Mouse (Mus musculus): ENCODE results near the gene Srgn. TPM values are rescaled to one million over a fixed set of nuclear protein-coding genes. Genes with fewer than 3 reads are reported as not detected.

Srgn gene
- polyA plus RNA-seq, 1 experiment, result not detected

DNA sequence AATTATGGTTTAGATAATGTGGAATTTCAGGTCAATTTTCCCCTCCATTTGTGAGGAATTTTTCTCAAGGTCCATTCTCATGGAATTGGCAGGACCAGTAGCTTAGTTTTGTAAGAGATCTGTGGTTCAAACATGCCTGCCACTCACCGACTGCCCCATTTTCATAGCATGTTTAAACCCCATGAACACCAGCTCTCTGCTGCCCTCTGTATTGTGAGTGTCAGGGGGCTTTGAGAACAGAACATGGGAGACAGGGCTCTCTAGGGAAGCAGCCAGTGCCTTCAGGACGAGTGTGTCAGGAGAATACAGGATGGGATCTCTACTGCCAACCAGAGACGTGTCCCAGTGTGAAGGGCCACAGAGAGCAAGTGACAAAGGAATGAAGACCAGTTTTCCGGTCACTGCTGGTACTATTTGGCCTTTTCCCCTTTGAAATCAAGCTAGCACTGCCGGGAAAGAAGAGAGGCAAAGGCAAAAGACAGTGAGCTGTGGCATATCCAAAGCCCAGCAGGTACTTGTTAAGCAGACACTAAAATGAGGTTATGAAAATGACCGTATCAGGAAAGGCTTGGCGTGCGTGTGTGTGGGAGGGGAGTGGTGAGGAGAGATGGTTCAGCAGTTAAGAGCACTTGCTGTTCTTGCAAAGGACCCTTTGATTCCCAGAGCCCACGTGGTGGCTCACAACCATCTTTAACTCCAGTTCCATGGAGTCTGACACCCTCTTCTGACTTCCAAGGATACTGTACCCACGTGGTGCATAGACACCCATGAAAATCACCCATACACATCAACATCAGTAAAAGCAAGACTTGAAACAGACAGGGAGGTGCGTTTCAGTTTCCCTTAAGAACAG, 28.7 kb upstream of the Srgn start:
- Histone ChIP-seq H3ac (ENCODE audit: control insufficient read depth, insufficient read length, low read depth) (no peak overlapping the region), H3K79me2 (ENCODE audit: control insufficient read depth, insufficient read depth) (no peaks in the 10 kb centered on the region), H3K4me3 (ENCODE audit: insufficient read depth, poor library complexity, severe bottlenecking) (no peak overlapping the region), H3K27me3 (ENCODE audit: control insufficient read depth, insufficient read depth, insufficient read length) (no peaks in the 10 kb centered on the region), H3K36me3 (ENCODE audit: control insufficient read depth, insufficient read depth) (peaks cover 17% of the 10 kb centered on the region), H3K79me3 (ENCODE audit: low read depth) (no peaks in the 10 kb centered on the region)
- TF ChIP-seq CTCF (IDR thresholded peaks at IDR 0.05; ENCODE audit: control insufficient read depth, insufficient read depth, insufficient read length) (no peak), MAX (IDR thresholded peaks at IDR 0.05) (no peak), USF1 (IDR thresholded peaks at IDR 0.05; ENCODE audit: low read depth) (no peak), FOSL1 (IDR thresholded peaks at IDR 0.05; ENCODE audit: insufficient read depth, low read length, poor library complexity, severe bottlenecking) (no peak), MYOD1 (IDR thresholded peaks at IDR 0.05; ENCODE audit: control insufficient read depth, insufficient read length, low read depth) (no peak), MYOG (IDR thresholded peaks at IDR 0.05; ENCODE audit: control insufficient read depth, extremely low read depth, insufficient read length) (no peak), CEBPB (IDR thresholded peaks at IDR 0.05; ENCODE audit: low read depth) (no peak)

DNA sequence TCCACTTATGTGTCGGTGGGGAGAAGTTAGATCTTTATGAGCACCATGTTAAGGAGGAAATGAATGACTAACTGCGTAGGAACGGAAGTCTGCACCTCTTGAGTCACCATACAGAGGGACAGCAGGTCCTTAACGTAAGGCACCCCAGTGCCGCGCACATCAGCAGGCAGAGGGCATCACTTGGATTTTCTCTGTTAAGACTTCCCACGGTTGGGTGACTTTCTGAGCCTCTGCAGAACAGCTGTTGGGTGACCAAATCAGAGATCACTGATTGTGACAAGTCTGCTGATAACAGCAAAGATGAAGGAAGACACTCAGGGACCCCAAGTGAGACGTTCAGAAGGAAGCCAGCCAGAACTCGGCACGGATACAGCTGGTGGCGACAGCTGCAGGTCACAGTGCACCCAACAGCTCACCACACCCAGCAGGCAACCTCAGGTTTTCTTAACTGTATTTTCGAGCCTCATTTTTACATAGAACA, 26.4 kb upstream of the Srgn start:
- no peak overlapping the region for H3K4me3 ChIP-seq (ENCODE audit: insufficient read depth, poor library complexity, severe bottlenecking)
- peak; percentile 38 for TF ChIP-seq MYOD1 (IDR thresholded peaks at IDR 0.05; ENCODE audit: control insufficient read depth, insufficient read length, low read depth)
- TF ChIP-seq MAX (IDR thresholded peaks at IDR 0.05), result no peak

DNA sequence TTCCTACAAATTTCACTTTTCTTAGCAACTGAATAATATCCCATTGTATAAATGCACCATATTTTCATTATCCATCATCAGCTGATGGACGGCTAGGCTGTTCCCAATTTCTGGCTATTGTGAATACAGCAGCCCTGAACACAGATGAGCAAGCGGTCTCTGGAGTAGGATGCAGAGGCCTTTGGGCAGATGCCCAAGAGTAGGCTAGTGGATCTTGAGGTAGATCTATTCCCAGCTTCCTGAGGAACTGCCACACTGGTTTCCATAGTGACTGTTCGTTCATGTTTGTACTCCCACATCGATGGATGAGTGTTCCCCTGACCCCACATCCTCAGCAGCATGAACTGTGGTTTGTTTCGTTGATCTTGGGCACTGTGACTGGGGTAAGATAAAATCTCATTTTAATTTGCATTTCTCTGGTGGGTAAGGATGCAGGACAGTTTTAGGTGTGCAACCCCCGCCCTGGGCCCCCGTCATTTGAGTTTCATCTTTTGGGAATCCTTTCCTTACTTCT, 23.6 kb upstream of the Srgn start:
- Histone ChIP-seq H3K79me3 (ENCODE audit: low read depth) (no peaks in the 10 kb centered on the region), H3K79me2 (ENCODE audit: control insufficient read depth, insufficient read depth) (no peaks in the 10 kb centered on the region), H3K27me3 (ENCODE audit: control insufficient read depth, insufficient read depth, insufficient read length) (no peaks in the 10 kb centered on the region), H3K36me3 (ENCODE audit: control insufficient read depth, insufficient read depth) (no peaks in the 10 kb centered on the region), H3ac (ENCODE audit: control insufficient read depth, insufficient read length, low read depth) (no peak overlapping the region), H3K4me3 (ENCODE audit: insufficient read depth, poor library complexity, severe bottlenecking) (no peak overlapping the region)
- TF ChIP-seq MYOG (IDR thresholded peaks at IDR 0.05; ENCODE audit: control insufficient read depth, extremely low read depth, insufficient read length) (no peak), FOSL1 (IDR thresholded peaks at IDR 0.05; ENCODE audit: insufficient read depth, low read length, poor library complexity, severe bottlenecking) (no peak), MAX (IDR thresholded peaks at IDR 0.05) (no peak), USF1 (IDR thresholded peaks at IDR 0.05; ENCODE audit: low read depth) (no peak), CTCF (IDR thresholded peaks at IDR 0.05; ENCODE audit: control insufficient read depth, insufficient read depth, insufficient read length) (no peak), MYOD1 (IDR thresholded peaks at IDR 0.05; ENCODE audit: control insufficient read depth, insufficient read length, low read depth) (no peak), CEBPB (IDR thresholded peaks at IDR 0.05; ENCODE audit: low read depth) (no peak)

More for the DNA sequence above, 26.4 kb upstream of the Srgn start:
- H3K27me3 ChIP-seq (ENCODE audit: control insufficient read depth, insufficient read depth, insufficient read length), result no peaks in the 10 kb centered on the region
- no peaks in the 10 kb centered on the region for H3K79me3 ChIP-seq (ENCODE audit: low read depth)
- H3K79me2 ChIP-seq (ENCODE audit: control insufficient read depth, insufficient read depth), result no peaks in the 10 kb centered on the region
- H3K36me3 ChIP-seq (ENCODE audit: control insufficient read depth, insufficient read depth), result peaks cover 5% of the 10 kb centered on the region
- H3ac ChIP-seq (ENCODE audit: control insufficient read depth, insufficient read length, low read depth), result no peak overlapping the region

DNA sequence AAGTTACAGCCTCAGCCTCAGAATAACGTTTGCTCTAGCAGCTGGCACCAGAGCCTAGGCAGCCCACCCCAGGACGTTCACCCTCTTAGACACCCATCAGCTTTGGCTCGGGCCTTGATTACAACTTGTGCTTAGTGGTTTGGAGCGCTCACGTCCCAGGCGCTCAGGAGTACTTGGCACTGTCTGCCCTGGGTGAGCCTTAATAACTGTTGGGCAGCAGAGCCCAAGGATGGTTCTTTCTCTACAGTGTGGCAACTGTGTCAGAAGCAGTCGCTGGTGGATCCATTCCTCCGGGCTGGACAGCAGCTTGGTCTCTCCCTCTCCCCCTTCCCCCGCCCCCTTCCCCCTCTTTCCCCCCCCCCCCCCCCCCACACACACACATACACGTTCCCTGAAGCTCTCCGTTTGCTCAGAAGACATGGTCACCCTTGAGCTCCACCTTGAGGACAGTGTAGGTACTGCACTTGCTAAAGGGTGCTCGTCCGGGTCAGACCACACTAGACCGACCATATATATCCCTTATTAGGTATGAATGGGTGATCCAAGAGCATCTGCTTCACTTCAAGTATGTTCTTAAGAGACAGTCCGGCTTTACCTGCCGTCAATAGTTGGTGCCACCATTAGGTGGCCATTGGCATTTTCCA, 22.4 kb upstream of the Srgn start:
- no peaks in the 10 kb centered on the region for H3K36me3 ChIP-seq (ENCODE audit: control insufficient read depth, insufficient read depth)
- H3ac ChIP-seq (ENCODE audit: control insufficient read depth, insufficient read length, low read depth), result no peak overlapping the region
- TF ChIP-seq CEBPB (IDR thresholded peaks at IDR 0.05; ENCODE audit: low read depth), result no peak
- peak; percentile 77 for TF ChIP-seq CTCF (IDR thresholded peaks at IDR 0.05; ENCODE audit: control insufficient read depth, insufficient read depth, insufficient read length)
- H3K79me2 ChIP-seq (ENCODE audit: control insufficient read depth, insufficient read depth), result no peaks in the 10 kb centered on the region
- no peaks in the 10 kb centered on the region for H3K27me3 ChIP-seq (ENCODE audit: control insufficient read depth, insufficient read depth, insufficient read length)
- H3K4me3 ChIP-seq (ENCODE audit: insufficient read depth, poor library complexity, severe bottlenecking), result no peak overlapping the region
- H3K79me3 ChIP-seq (ENCODE audit: low read depth), result no peaks in the 10 kb centered on the region

DNA sequence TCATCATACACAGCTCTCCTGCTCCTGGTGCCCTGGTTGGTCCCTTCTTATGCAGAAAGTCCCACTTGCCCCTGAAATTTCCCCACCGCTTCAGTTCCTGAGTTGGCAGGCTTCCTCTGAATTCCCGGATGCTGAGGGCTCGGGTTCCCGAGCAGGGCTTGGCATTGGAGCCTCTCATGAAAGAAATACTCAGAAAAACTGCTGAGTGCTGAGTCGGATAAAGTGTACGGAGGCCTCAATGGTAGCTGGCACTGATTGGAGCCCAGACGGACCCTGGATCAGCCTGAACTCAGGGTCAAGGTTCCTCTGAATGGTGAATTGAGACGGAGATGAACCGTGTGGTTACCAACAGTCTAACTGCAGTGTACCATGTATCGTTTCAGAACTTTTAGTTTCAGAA, 19.2 kb upstream of the Srgn start:
- Histone ChIP-seq H3K27me3 (ENCODE audit: control insufficient read depth, insufficient read depth, insufficient read length) (no peaks in the 10 kb centered on the region), H3K79me3 (ENCODE audit: low read depth) (no peaks in the 10 kb centered on the region), H3K4me3 (ENCODE audit: insufficient read depth, poor library complexity, severe bottlenecking) (no peak overlapping the region), H3ac (ENCODE audit: control insufficient read depth, insufficient read length, low read depth) (no peak overlapping the region), H3K36me3 (ENCODE audit: control insufficient read depth, insufficient read depth) (no peaks in the 10 kb centered on the region), H3K79me2 (ENCODE audit: control insufficient read depth, insufficient read depth) (no peaks in the 10 kb centered on the region)
- no peak for TF ChIP-seq CEBPB (IDR thresholded peaks at IDR 0.05; ENCODE audit: low read depth)
- TF ChIP-seq CTCF (IDR thresholded peaks at IDR 0.05; ENCODE audit: control insufficient read depth, insufficient read depth, insufficient read length), result no peak
- no peak for TF ChIP-seq MAX (IDR thresholded peaks at IDR 0.05)
- no peak for TF ChIP-seq MYOG (IDR thresholded peaks at IDR 0.05; ENCODE audit: control insufficient read depth, extremely low read depth, insufficient read length)

DNA sequence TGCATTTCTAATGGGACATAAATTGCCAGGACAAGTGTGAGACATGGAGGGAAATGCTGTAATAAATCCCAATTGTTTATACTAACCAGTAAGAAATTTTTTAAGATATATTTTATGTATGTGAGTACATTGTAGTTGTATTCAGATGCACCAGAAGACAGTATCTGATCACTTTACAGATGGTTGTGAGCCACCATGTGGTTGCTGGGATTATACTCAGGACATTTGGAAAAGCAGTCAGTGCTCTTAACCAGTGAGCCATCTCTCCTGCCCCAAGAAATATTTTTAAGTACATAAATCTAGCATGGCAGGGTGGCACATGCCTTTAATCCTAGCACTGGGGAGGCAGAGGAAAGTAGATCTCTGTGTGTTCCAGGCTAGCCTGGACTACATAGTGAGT, 18.5 kb upstream of the Srgn start:
- H3K79me3 ChIP-seq (ENCODE audit: low read depth), result no peaks in the 10 kb centered on the region
- H3K4me3 ChIP-seq (ENCODE audit: insufficient read depth, poor library complexity, severe bottlenecking), result no peak overlapping the region
- TF ChIP-seq MAX (IDR thresholded peaks at IDR 0.05) (no peak), MYOD1 (IDR thresholded peaks at IDR 0.05; ENCODE audit: control insufficient read depth, insufficient read length, low read depth) (no peak), CEBPB (IDR thresholded peaks at IDR 0.05; ENCODE audit: low read depth) (no peak), CTCF (IDR thresholded peaks at IDR 0.05; ENCODE audit: control insufficient read depth, insufficient read depth, insufficient read length) (no peak), USF1 (IDR thresholded peaks at IDR 0.05; ENCODE audit: low read depth) (no peak), FOSL1 (IDR thresholded peaks at IDR 0.05; ENCODE audit: insufficient read depth, low read length, poor library complexity, severe bottlenecking) (no peak), MYOG (IDR thresholded peaks at IDR 0.05; ENCODE audit: control insufficient read depth, extremely low read depth, insufficient read length) (no peak)
- no peaks in the 10 kb centered on the region for H3K27me3 ChIP-seq (ENCODE audit: control insufficient read depth, insufficient read depth, insufficient read length)
- H3K36me3 ChIP-seq (ENCODE audit: control insufficient read depth, insufficient read depth), result no peaks in the 10 kb centered on the region
- H3K79me2 ChIP-seq (ENCODE audit: control insufficient read depth, insufficient read depth), result no peaks in the 10 kb centered on the region
- no peak overlapping the region for H3ac ChIP-seq (ENCODE audit: control insufficient read depth, insufficient read length, low read depth)
